Mouse (Mus musculus) kidney, embryonic 16.5 days (tissue): ENCODE results near the gene Kcnj10. TPM values are rescaled to one million over a fixed set of nuclear protein-coding genes. Genes with fewer than 3 reads are reported as not detected.

Experiments
- ATAC-seq: fragments of 200-750 bp; cut with Nextera tagmentation; 2 replicates; pipeline ENCODE4 v1.8.0; 2017; ENCODE audit warnings: moderate TSS enrichment; ENCODE audit not compliant: low FRiP score, low TSS enrichment
- H3K27ac ChIP-seq: fragments of 300-500 bp; sonication (generic); 2 replicates; pipeline ENCODE4 v1.5.1; 2014; ENCODE audit warnings: low read length
- H3K27me3 ChIP-seq: fragments of 300-500 bp; sonication (generic); 2 replicates; pipeline ENCODE4 v1.6.1; 2014; ENCODE audit warnings: low read length, control low read depth, mixed read lengths; ENCODE audit not compliant: insufficient read depth
- H3K36me3 ChIP-seq: fragments of 300-500 bp; sonication (generic); 2 replicates; pipeline ENCODE4 v1.6.1; 2014; ENCODE audit warnings: low read length, control low read depth, mixed read lengths; ENCODE audit not compliant: insufficient read depth
- H3K4me1 ChIP-seq: fragments of 300-500 bp; sonication (generic); 2 replicates; pipeline ENCODE4 v1.6.1; 2014; ENCODE audit warnings: low read length, control low read depth, mixed read lengths; ENCODE audit not compliant: insufficient read depth
- H3K4me2 ChIP-seq: fragments of 300-500 bp; sonication (generic); replicated peaks from 2 replicates; pipeline ENCODE4 v1.6.1; 2014; ENCODE audit warnings: low read depth, low read length
- H3K4me3 ChIP-seq: fragments of 300-500 bp; sonication (generic); 2 replicates; pipeline ENCODE4 v1.5.1; 2014; ENCODE audit warnings: mild to moderate bottlenecking, low read length
- H3K9ac ChIP-seq: fragments of 300-500 bp; sonication (generic); replicated peaks from 2 replicates; pipeline ENCODE4 v1.6.1; 2014; ENCODE audit warnings: low read length
- H3K9me3 ChIP-seq: fragments of 300-500 bp; sonication (generic); 2 replicates; pipeline ENCODE4 v1.6.1; 2016; ENCODE audit warnings: low read length, control low read depth
- whole genome bisulfite sequencing: fragments of 180-500 bp; shearing (Covaris S2); extraction: QIAGEN DNeasy Blood & Tissue Kit; methylation state at CpG from one replicate; pipeline ENCODE4 v1.1.7; 2014; 5-methylcytosine and 5-hydroxymethylcytosine counted together
- polyA plus RNA-seq: library from polyadenylated mRNA; unstranded; fragments of >200 nt; fragmentation: Nextera tagmentation; extraction: Ambion mirVana; gene quantifications from 2 replicates; pipeline ENCODE4 v1.2.1, GENCODE M21; 2015

Kcnj10 gene
- polyA plus RNA-seq, 1 experiment from 2014 or later, result 1.2 TPM

GRCm38 (mm10) chr1:172343914-172344313 lies 2.9 kb downstream of the Kcnj10 start:
- Histone ChIP-seq H3K4me1 (peaks cover 9% of the 10 kb centered on the region), H3K4me2 (no peak overlapping the region), H3K27me3 (peaks cover 34% of the 10 kb centered on the region), H3K36me3 (no peaks in the 10 kb centered on the region), H3K4me3 (no peak overlapping the region), H3K27ac (no peak overlapping the region), H3K9ac (no peak overlapping the region), H3K9me3 (no peaks in the 10 kb centered on the region)
- 69% methylated on average over 3 of the region's 3 CpGs for WGBS
- ATAC-seq, result no peak

GRCm38 (mm10) chr1:172344820-172345219 lies 3.8 kb downstream of the Kcnj10 start:
- no peak overlapping the region for H3K4me3 ChIP-seq
- H3K27me3 ChIP-seq, result peaks cover 26% of the 10 kb centered on the region
- ATAC-seq, result no peak
- H3K36me3 ChIP-seq, result no peaks in the 10 kb centered on the region
- no peak overlapping the region for H3K4me2 ChIP-seq
- no peak overlapping the region for H3K27ac ChIP-seq
- peaks cover 15% of the 10 kb centered on the region for H3K4me1 ChIP-seq
- WGBS, result 78% methylated on average over 7 of the region's 7 CpGs
- H3K9me3 ChIP-seq, result no peaks in the 10 kb centered on the region
- H3K9ac ChIP-seq, result no peak overlapping the region

- ATAC-seq, result no peak
- WGBS, result 76% methylated on average over 10 of the region's 10 CpGs
- H3K27me3 ChIP-seq, result peaks cover 22% of the 10 kb centered on the region
These were observed 5.7 kb downstream of the Kcnj10 start for GRCm38 (mm10) chr1:172346707-172347106.

GRCm38 (mm10) chr1:172347382-172347781 lies 6.4 kb downstream of the Kcnj10 start:
- H3K4me2 ChIP-seq, result no peak overlapping the region
- no peak overlapping the region for H3K9ac ChIP-seq
- H3K4me1 ChIP-seq, result peaks cover 25% of the 10 kb centered on the region
- peaks cover 15% of the 10 kb centered on the region for H3K27me3 ChIP-seq
- H3K27ac ChIP-seq, result no peak overlapping the region
- H3K4me3 ChIP-seq, result no peak overlapping the region
- H3K36me3 ChIP-seq, result no peaks in the 10 kb centered on the region
- H3K9me3 ChIP-seq, result no peaks in the 10 kb centered on the region
- ATAC-seq, result no peak
- WGBS, result 87% methylated on average over 12 of the region's 12 CpGs

More at GRCm38 (mm10) chr1:172346707-172347106, 5.7 kb downstream of the Kcnj10 start:
- Histone ChIP-seq H3K4me2 (no peak overlapping the region), H3K4me1 (peaks cover 24% of the 10 kb centered on the region), H3K9ac (no peak overlapping the region), H3K4me3 (no peak overlapping the region), H3K27ac (no peak overlapping the region), H3K9me3 (no peaks in the 10 kb centered on the region), H3K36me3 (no peaks in the 10 kb centered on the region)

- Histone ChIP-seq H3K4me1 (peaks cover 25% of the 10 kb centered on the region), H3K9ac (peak overlapping the region; percentile 40), H3K4me3 (no peak overlapping the region), H3K36me3 (no peaks in the 10 kb centered on the region), H3K27ac (peak overlapping the region; percentile 89), H3K27me3 (peaks cover 11% of the 10 kb centered on the region), H3K9me3 (no peaks in the 10 kb centered on the region), H3K4me2 (no peak overlapping the region)
- ATAC-seq, result no peak
- 60% methylated on average over 5 of the region's 5 CpGs for WGBS
These were observed 8.5 kb downstream of the Kcnj10 start for GRCm38 (mm10) chr1:172349504-172349903.

GRCm38 (mm10) chr1:172349916-172350812 lies 9.2 kb downstream of the Kcnj10 start:
- ATAC-seq, result peak; percentile 90
- Histone ChIP-seq H3K36me3 (no peaks in the 10 kb centered on the region), H3K27ac (peak overlapping the region; percentile 89), H3K9ac (peak overlapping the region; percentile 40), H3K9me3 (no peaks in the 10 kb centered on the region), H3K4me2 (peak overlapping the region; percentile 21), H3K4me3 (no peak overlapping the region), H3K4me1 (peaks cover 27% of the 10 kb centered on the region), H3K27me3 (peaks cover 11% of the 10 kb centered on the region)
- WGBS, result 10% methylated on average over 19 of the region's 19 CpGs

- no peak overlapping the region; the same call in 1 of the 2 replicates for H3K27ac ChIP-seq
- H3K4me1 ChIP-seq, result peaks cover 32% of the 10 kb centered on the region
- H3K9me3 ChIP-seq, result no peaks in the 10 kb centered on the region
- peaks cover 11% of the 10 kb centered on the region for H3K27me3 ChIP-seq
- H3K4me2 ChIP-seq, result no peak overlapping the region
- no peaks in the 10 kb centered on the region for H3K36me3 ChIP-seq
- no peak for ATAC-seq
- no peak overlapping the region for H3K4me3 ChIP-seq
- WGBS, result 63% methylated on average over 6 of the region's 6 CpGs
- H3K9ac ChIP-seq, result no peak overlapping the region
These were observed 11.0 kb downstream of the Kcnj10 start for GRCm38 (mm10) chr1:172352001-172352400.

GRCm38 (mm10) chr1:172352453-172352852 lies 11.4 kb downstream of the Kcnj10 start:
- H3K27ac ChIP-seq, result peak overlapping the region; percentile 65
- 86% methylated on average over 3 of the region's 3 CpGs for WGBS
- ATAC-seq, result no peak

GRCm38 (mm10) chr1:172355336-172355735 lies 14.3 kb downstream of the Kcnj10 start:
- H3K27me3 ChIP-seq, result peaks cover 9% of the 10 kb centered on the region
- no peaks in the 10 kb centered on the region for H3K36me3 ChIP-seq
- no peak overlapping the region for H3K4me3 ChIP-seq
- 53% methylated on average over 3 of the region's 3 CpGs for WGBS
- H3K9me3 ChIP-seq, result no peaks in the 10 kb centered on the region
- no peak overlapping the region for H3K9ac ChIP-seq
- peak overlapping the region; percentile 57; the same call in 1 of the 2 replicates for H3K27ac ChIP-seq
- no peak for ATAC-seq
- H3K4me1 ChIP-seq, result peaks cover 21% of the 10 kb centered on the region
- H3K4me2 ChIP-seq, result no peak overlapping the region

More at GRCm38 (mm10) chr1:172352453-172352852, 11.4 kb downstream of the Kcnj10 start:
- Histone ChIP-seq H3K4me3 (no peak overlapping the region), H3K36me3 (no peaks in the 10 kb centered on the region), H3K9me3 (no peaks in the 10 kb centered on the region), H3K4me1 (peaks cover 32% of the 10 kb centered on the region), H3K4me2 (no peak overlapping the region), H3K9ac (no peak overlapping the region), H3K27me3 (peaks cover 11% of the 10 kb centered on the region)

- WGBS, result 0% methylated on average over 1 of the region's 1 CpGs
- H3K27me3 ChIP-seq, result no peaks in the 10 kb centered on the region
- peak; percentile 60; the same call in 1 of the 2 replicates for ATAC-seq
These were observed 16.5 kb downstream of the Kcnj10 start for GRCm38 (mm10) chr1:172357550-172357949.

More at GRCm38 (mm10) chr1:172357550-172357949, 16.5 kb downstream of the Kcnj10 start:
- Histone ChIP-seq H3K4me2 (no peak overlapping the region), H3K4me1 (peaks cover 8% of the 10 kb centered on the region; the same call in 1 of the 2 replicates), H3K9ac (no peak overlapping the region), H3K9me3 (no peaks in the 10 kb centered on the region), H3K27ac (no peak overlapping the region), H3K4me3 (no peak overlapping the region), H3K36me3 (no peaks in the 10 kb centered on the region)
